Mouse (Mus musculus) urinary bladder, adult 2 months (tissue): ENCODE data around the gene Hnrnpul1. TPM values are rescaled to one million over a fixed set of nuclear protein-coding genes. Genes with fewer than 3 reads are reported as not detected.
A peak's percentile ranks its signal among the peaks of the same experiment; 100 is the strongest.

ENCODE experiments used
- DNase-seq: peaks from one replicate; pipeline ENCODE4 v3.0.0; 2022; ENCODE audit warnings: low spot score
- polyA plus RNA-seq: library from polyadenylated mRNA; depleted of rRNA; stranded (reverse); fragments of >200 nt; gene quantifications from 2 replicates; pipeline ENCODE4 v1.2.3, GENCODE M21; 2012

Gene Hnrnpul1
- polyA plus RNA-seq, 1 experiment = 18.9 TPM

- DNase-seq = peak; percentile 58
Observed at GRCm38 (mm10) chr7:25719761-25720610, 34.6 kb downstream of the Hnrnpul1 start.

GRCm38 (mm10) chr7:25718788-25719417 is 35.7 kb downstream of the Hnrnpul1 start, which contains the start of gene Ccdc97:
TSS of gene Ccdc97 (minus strand) at chr7:25719088.
- peak; percentile 84 for DNase-seq

GRCm38 (mm10) chr7:25717478-25717877 is 37.1 kb downstream of the Hnrnpul1 start:
- no peak for DNase-seq

- DNase-seq = no peak
Observed at GRCm38 (mm10) chr7:25715731-25716271, 38.8 kb downstream of the Hnrnpul1 start.

GRCm38 (mm10) chr7:25714581-25714980 is 40.0 kb downstream of the Hnrnpul1 start:
- DNase-seq = no peak

GRCm38 (mm10) chr7:25712801-25713200 is 41.8 kb downstream of the Hnrnpul1 start:
- DNase-seq = no peak

GRCm38 (mm10) chr7:25711731-25712197 is 42.8 kb downstream of the Hnrnpul1 start:
- DNase-seq = peak; percentile 67

- DNase-seq = no peak
Observed at GRCm38 (mm10) chr7:25711165-25711564, 43.4 kb downstream of the Hnrnpul1 start.

- DNase-seq = peak; percentile 43
Observed at GRCm38 (mm10) chr7:25710519-25711130, 43.9 kb downstream of the Hnrnpul1 start.

GRCm38 (mm10) chr7:25709961-25710360 is 44.6 kb downstream of the Hnrnpul1 start:
- no peak for DNase-seq

- DNase-seq = no peak
Observed at GRCm38 (mm10) chr7:25707581-25708292, 46.8 kb downstream of the Hnrnpul1 start.

GRCm38 (mm10) chr7:25706578-25707170 is 47.9 kb downstream of the Hnrnpul1 start:
- no peak for DNase-seq

GRCm38 (mm10) chr7:25705801-25706251 is 48.7 kb downstream of the Hnrnpul1 start:
- DNase-seq = no peak

GRCm38 (mm10) chr7:25704716-25705364 is 49.7 kb downstream of the Hnrnpul1 start:
- DNase-seq = no peak

GRCm38 (mm10) chr7:25703793-25704494 is 50.6 kb downstream of the Hnrnpul1 start:
- no peak for DNase-seq

- DNase-seq = no peak
Observed at GRCm38 (mm10) chr7:25702350-25702749, 52.2 kb downstream of the Hnrnpul1 start.

- DNase-seq = no peak
Observed at GRCm38 (mm10) chr7:25700732-25701131, 53.8 kb downstream of the Hnrnpul1 start.

GRCm38 (mm10) chr7:25699851-25700250 is 54.7 kb downstream of the Hnrnpul1 start:
- DNase-seq = no peak

- DNase-seq = no peak
Observed at GRCm38 (mm10) chr7:25694104-25694503, 60.5 kb downstream of the Hnrnpul1 start.

- no peak for DNase-seq
Observed at GRCm38 (mm10) chr7:25690051-25690450, 64.5 kb downstream of the Hnrnpul1 start.
